Mouse (Mus musculus) large intestine, adult 2 months (tissue): ENCODE measurements at regions not wholly inside any gene's neighbourhood (a gene's known extent, or its start where the extent isn't known, plus 50 kb on each side); places are given as distances from the start of the nearest gene placed in this dataset.
"Not testable (repeated sequence)": the region's sequence is repeated elsewhere in the genome, so short reads cannot be mapped to it uniquely, and the experiment has no call there.

Experiments used
- DNase-seq: peaks from one replicate; pipeline ENCODE4 v3.0.0-alpha.2; 2012; ENCODE audit warnings: low read depth, low spot score
- WGBS: fragments of 180-500 bp; shearing (Covaris S2); methylation state at CpG from one replicate; pipeline ENCODE4 v1.1.7; 2018; 5-methylcytosine and 5-hydroxymethylcytosine counted together

DNA sequence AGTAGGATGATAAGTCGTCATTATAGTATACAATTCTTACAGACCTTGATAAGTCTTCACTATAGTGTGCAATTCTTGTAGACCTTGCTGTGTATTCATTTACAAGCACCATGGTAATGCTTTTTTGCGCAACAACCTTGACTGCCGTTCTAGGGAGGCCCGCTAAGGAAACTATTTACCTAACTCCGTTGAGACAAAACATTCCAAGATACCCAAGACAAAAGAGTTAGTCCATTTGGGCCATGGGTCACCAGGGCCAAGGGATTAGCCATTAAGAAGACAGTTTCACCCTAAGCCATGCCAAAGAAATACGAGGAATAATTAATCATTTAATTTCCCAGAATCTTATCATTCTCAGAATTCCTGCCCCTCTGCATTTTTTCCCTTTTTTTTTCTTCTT lies 227.6 kb upstream of the Ube2e3 start:
- DNase-seq, result no peak
- 73% methylated on average over 6 of the region's 6 CpGs for WGBS

DNA sequence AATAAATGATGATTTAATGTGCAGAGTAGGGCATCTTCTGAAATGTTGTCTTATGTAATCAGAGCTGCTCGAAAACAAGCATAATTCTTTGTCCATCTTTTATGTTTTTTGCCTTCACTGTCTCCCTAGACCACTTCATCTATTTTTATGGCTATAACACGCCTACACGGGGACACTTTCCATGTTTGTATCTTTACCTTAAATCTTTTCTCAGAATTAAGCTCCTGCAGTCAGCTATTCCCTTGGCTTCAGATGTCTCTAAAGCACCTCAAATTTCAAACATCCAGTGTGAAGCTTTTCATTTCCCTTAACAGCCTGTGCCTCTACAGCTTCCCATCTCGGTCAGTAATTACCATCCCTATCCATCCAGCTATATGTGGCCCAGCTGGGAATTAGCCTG lies 242.7 kb upstream of the Ube2e3 start:
- DNase-seq, result no peak
- 70% methylated on average over 4 of the region's 4 CpGs for WGBS

DNA sequence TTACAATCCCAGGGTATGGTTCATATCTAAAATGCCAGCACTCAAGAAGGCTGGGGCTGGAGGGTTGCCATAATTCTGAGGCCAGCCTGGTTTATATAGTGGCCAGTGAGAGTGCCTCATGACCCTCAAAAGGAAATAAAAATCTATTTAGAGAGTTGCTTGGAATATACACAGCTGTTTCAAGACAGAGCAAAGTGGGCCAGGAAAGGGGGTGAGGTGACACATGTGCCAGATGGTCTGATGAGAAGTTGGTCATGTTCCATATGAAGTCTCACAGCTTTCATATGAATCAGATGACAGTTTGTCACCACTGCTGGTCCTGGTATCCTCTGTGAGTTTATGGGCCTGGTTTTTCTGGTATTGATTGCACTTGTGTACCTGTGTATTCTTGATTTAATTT lies 261.5 kb upstream of the Ube2e3 start:
- DNase-seq, result no peak

DNA sequence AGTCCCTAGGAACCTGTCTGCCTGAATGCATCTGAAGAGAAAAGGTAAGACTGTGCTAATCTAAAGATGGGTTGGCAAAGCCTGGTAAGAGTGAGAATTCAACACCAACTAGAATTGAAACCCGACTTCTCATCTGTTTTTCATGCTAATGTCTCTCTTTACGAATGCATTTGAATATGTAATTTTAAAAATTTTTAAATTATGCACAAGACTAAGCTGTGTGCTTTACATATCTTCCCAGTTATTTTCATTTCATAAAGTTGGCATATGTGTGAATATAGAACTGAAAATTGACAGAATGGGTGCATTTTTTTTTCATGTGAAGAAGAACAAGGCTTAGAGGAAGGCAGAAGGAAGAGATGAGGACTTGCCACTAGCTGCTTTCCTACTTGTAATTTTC lies 267.2 kb upstream of the Ube2e3 start:
- WGBS, result 93% methylated on average over 2 of the region's 2 CpGs
- no peak for DNase-seq

DNA sequence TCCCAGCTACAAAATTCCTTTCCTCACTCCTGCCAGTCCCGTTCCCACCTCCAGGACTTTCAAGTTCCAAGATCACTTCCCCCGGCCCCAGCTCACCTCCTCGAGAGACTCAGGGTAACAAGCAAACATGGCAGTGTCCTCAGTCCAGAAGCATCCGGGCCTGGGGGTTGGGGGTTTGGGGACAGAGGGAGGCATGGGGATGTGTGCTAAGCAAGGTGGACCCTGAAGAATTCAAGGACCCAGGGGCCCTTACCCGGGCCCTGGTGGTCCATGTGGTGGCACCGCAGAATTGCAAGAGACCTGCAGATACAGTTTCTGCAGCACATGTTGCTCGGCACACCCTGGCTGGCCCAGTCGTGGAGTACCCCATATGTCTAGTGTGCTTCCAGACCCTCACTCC lies 269.9 kb upstream of the Ube2e3 start:
- no peak for DNase-seq
- WGBS, result 82% methylated on average over 8 of the region's 8 CpGs

DNA sequence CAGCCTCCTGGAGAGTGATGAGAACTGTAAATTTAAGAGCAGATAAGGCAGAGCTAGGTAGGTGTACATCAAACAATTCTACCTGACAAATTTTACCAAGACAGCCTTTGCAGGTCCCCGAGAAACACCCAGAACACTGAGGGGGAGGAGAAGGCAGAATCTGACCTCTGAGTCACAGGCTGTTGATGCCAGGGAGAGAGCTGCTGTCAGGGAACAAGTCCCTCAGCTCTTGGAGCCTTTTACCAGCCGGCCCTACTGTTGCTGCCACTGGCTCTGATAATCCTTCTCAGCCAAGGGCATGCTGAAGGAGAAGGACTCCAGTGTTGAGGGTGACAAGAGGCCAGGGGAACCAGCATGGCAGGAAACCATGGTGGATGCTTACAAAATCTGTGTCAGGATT lies 271.7 kb upstream of the Ube2e3 start:
- WGBS, result 58% methylated on average over 2 of the region's 2 CpGs

DNA sequence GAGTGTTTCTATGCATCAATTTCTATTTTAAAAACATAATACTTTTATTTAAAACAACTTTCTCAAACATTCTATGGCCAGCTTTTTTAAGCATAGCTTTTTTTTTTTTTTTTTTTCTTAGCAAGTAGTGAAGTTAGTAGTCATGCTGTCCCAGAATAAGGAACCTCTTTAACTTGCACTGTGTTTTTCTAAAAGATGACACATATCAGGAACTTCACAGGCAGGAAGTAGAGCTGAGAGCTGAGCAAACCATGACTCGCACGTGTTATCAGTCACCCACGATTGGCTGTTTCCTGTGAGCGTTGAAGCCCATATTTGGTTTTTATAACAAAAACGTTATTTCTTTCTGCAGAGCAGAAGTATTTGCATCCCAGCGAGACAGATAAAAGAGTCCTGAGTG lies 287.9 kb upstream of the Ube2e3 start:
- DNase-seq, result no peak
- 27% methylated on average over 6 of the region's 6 CpGs for WGBS

More for the DNA sequence above, 271.7 kb upstream of the Ube2e3 start:
- DNase-seq, result no peak

DNA sequence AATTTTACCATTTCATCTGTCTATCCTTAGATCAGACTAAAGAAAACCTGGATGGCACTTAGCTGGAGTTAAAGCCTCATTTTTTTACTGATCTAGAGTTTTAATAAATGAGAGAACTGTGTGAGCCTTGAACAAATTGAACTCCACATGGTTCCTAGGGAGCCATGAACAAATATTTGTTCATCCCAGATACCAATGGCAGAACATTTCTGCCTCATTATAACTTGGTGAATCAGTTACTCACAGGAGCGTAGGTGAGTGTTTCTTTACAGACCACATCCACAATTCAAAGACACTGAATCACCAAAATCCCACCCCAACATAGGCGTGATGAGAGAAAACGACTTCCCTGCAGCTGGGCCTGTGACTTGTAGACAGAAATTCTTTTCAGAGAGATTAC lies 295.4 kb upstream of the Ube2e3 start:
- no peak for DNase-seq
- WGBS, result 25% methylated on average over 3 of the region's 3 CpGs

DNA sequence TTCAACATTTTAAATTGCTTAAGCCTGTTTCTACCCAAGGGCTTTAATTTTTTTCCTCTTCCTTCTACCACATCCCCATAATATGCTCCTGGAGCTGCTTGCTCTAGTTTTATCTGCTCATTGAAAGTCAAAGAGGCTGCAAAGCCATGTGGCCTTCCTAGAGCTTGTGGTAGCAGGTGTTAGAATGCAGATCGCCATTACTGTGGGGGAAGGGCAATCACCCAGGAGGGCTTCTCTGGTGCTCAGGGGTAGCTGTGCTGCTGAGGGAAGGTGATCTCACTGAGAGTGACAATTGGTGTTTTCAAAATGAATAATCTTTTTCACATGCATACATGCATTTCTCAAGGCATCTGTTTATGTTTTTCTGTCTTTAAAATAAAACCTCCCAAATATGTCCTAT lies 309.8 kb upstream of the Ube2e3 start:
- DNase-seq, result no peak
- 75% methylated on average over 1 of the region's 1 CpGs for WGBS

DNA sequence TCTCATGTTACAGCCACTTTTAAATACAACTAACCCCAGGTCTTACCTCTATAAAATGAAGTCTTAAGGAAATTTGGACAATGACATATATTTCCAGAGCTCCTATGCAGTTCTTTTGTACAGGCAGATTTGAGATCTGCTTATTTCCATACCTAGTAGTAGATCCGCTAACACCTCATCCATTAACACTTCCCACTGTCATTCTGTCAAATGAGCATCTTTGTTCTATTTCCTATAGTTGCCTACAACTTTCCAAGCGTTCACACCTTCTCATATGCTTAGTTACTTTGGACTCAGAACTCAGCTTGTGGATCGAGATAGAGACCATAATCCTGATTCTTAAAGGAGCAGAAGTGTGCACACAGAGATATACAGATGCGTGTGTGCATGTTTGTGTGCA lies 316.8 kb upstream of the Ube2e3 start:
- 84% methylated on average over 4 of the region's 4 CpGs for WGBS

DNA sequence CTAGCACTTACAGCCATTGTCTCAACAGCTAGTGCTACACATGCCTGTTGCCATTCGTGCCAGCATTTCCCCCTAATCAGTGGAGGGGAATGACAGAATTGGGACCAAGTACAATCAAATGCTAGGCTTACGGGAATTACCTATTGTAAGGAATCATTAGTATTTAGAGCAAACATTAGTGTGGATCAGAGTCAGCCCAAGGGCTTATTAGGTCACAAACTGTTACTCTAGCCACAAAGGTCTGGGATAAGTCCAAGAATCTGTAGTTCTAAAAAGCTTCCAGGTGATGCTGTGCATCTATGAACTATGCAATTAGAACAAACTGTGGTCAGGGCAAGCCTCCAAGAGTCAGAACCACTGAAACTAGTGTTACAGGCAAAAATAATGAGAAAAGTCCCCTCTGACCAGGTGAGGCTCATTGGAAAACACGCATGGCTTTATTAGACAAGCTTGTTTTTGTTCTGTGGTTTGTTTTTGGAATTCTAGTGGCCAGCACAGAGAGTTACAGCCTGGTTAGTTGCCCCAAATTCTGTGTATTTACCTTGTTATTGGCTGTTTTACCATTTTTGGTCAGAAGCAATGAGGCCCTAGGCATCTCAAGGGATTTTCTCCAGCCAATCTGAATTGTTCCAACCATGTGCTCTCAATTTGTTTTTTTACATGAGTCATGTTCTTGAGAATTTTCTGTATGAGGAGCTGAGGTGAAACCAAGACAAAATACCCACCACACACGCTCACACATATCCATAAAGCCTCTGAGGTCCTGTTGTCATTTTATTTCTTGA lies 319.0 kb upstream of the Ube2e3 start:
- DNase-seq, result no peak
- WGBS, result 78% methylated on average over 4 of the region's 4 CpGs

More for the DNA sequence above, 316.8 kb upstream of the Ube2e3 start:
- no peak for DNase-seq

DNA sequence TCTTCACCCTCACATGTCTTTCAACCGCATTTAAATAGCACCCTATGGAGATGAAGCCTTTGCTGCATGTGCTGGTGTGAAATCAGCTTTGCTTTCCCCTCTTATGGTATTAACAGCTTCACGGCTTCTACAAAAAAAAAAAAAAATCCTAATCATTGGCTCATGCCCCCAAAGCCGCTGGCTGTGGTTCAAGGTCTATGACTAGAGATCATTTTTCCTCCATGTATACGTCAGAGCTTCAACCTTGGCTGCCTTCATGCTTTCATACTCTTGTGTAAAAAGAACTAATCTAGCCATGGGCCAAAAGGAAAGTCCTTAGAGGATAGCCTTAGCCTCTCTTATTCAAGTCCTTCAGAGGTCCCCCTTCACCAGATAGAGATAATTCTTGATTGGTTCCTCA lies 320.6 kb upstream of the Ube2e3 start:
- no peak for DNase-seq
- WGBS, result 79% methylated on average over 4 of the region's 4 CpGs

DNA sequence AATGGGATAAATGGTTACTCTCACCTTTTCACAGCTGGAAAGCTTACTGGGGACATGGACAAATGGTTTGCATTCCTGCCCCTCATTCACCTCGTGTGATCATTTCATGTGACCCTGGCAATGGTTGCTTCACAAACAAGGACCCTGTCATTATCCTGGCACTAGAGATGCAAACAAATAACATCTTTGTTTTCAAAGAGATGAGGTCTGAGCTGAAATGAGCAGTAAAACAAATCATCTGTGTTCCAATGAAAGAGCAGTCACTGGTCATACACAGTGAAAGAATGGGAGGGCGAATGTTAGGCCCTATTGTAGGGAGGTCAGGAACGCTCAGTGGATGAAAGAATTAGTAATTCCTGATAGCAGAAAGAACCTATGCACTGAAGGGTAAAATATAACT lies 327.5 kb upstream of the Ube2e3 start:
- DNase-seq, result no peak
- WGBS, result 60% methylated on average over 3 of the region's 3 CpGs

DNA sequence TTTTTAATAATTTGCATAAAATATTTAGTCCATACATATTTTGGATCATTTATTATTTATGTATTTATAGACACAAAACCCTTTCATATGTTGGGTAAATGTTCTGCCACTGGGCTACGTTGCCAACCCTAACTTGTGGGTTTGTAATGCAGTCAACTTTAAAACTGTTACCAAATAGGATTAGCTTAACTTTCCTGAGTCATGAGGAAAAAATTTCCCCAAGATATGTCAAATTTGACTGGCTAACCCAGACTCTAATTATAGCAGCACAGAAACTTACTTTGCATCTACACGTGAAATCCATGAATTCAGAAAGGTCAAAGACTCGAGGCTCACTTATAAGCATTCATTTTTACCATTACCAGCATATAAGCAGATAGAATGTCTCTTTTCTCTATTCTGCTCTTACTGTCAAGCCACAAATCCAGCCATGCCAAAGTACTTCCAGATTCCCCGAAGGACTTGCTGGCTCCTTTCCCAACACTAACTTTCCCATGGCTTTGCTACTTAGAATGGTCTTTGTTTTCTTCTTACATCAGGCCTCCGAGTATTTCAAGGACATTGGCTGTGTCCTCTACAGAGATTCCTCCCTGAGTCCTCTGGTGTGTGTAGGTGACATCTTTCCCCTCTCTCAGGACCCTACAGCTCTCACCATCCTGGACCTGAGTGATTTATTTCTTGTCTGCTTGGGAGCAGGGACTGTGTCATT lies 328.2 kb upstream of the Ube2e3 start:
- WGBS, result 50% methylated on average over 5 of the region's 5 CpGs
- no peak for DNase-seq

DNA sequence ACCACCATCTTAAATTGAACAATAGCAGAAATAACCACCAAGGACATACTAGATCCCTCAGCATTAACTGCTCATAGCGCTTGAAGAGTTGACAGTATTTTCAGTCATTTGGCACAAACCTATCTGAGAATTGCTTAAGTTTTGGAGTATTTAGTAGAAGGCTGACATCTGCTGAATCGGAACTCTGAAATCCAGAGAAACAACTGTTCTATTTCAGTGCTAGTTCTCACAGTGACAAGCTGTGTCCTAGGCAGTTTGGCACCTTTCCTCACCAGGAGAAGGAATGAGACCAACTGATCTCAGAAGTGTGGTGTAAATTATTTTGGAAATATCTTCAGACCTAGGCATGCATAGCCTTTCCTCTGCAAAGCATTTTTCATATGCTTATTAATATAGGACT lies 330.4 kb upstream of the Ube2e3 start:
- DNase-seq, result no peak
- WGBS, result 87% methylated on average over 2 of the region's 2 CpGs

DNA sequence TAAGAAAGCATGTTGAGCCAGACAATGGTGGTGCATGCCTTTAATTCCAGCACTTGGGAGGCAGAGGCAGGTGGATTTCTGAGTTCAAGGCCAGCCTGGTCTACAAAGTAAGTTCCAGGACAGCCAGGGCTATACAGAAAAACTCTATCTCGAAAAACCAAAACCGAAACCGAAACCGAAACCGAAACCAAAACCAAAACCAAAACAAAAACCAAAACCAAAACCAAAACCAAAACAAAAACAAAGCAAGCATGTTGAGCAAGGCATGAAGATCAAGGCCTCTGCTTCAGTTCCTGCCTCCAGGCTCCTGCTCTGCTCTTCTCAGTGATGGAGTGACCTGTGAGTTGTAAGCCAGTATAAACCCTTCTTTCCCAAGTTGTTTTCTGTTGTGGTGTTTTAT lies 334.0 kb upstream of the Ube2e3 start:
- not testable (repeated sequence) for DNase-seq
- 85% methylated on average over 5 of the region's 5 CpGs for WGBS

DNA sequence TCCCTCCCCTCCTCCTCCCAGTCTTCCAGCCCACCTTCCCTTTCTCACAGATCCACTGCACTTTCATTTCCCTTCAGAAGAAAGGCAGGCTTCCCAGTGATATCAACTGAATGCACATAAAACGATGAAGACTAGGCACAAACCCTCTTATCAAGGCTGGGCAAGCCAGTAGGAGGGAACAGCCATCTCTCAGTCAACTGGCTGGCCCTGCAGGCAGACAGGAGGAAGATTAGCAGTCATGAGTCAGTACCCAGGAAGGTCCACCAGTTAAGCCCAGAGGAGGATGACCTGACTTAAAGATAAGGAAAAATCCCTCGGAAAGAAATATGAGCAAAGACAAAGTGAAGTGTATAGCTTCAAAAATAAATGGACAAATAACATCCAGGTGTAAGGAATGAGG lies 337.4 kb upstream of the Ube2e3 start:
- no peak for DNase-seq
- WGBS, result 68% methylated on average over 2 of the region's 2 CpGs

DNA sequence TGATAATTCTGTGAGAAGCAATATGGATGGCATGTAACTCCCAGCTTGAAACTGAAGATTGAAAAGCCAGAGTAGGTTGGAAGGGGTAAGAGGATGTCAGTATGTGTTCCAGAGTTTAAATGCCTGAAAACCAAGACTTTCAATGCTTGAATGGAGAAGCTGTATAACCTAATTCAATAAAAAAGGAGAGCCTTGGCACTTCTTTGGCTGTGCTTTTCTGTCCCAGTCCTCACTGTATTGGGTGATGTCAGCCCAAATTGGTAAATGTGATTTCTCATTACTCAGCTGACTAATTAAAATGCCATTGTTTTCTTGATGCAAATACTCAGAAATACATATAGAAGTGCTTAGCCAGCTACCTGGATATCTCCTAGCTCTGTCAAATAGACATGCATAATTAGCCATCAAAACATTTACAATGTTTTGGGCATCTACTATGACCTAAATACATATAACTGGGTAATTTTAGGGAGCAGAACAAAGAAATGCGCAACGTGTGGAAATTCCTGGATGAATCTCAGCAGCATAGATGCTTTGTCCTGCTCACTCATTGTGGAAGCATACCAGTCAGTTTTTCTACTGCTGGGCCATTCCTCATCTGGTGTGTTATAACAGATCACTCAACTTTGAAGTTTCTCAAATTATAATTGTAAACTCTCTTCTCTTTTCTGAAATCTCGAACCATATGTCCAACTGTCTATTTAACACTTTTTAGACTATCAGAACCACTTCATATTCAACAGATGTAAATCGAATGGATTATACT lies 347.5 kb upstream of the Ube2e3 start:
- 81% methylated on average over 4 of the region's 4 CpGs for WGBS
- DNase-seq, result no peak

DNA sequence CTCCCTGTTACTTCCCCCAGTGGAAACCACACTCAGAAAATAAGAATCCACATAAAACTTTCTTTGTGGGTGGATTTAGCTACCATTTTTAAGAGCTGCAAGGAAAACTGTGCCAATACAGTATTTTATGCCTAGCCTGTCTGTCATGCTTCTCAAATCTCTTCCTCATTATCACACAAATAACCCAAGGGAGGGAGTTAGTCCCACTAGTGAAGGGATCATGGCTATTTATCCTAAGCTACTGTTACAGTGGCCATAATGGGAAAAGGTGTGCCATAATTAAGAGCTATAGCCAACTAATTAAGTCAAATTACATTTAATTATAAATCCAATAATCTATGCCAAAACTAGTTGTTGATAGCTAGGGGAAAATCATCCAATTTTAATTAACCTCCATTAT lies 374.8 kb upstream of the Ube2e3 start:
- no peak for DNase-seq

DNA sequence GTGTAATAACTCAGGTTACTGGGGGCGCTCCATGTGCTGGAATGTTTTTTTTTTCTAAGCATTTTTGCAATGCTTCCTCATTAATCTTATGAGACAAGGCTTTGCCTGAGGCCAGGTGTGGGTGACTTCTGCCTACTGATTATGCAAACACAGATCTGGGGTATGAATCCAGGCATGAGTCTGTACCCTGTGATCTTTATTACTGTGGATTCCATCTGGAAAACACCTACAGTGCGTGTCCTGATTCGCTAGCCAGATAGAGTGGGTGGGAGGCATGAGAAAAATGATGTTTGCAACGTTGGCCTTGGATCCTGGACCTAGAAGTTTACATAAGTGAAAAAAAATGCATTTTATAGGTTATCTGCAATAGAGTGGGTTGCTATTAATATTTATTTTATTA lies 387.9 kb upstream of the Ube2e3 start:
- WGBS, result 60% methylated on average over 4 of the region's 4 CpGs
- no peak for DNase-seq

DNA sequence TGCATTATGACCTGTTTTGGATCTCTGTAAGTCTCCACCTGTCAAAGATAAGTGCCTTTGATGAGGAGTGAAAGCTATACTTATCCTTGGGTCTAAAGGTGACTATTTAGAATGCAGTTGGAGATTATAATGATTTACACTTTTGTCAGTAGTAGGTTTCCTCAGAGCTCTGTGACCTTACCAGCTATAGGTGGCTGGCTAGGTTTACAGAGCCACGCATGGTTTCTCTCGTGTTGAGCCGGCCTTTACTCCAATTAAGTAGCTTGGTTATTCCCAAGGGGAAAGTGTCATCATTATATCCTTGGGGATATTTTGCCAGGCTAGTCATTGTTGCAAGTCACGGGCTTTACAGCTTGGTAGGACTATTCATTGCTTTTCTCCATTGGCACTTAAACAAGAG lies 408.5 kb upstream of the Ube2e3 start:
- 82% methylated on average over 4 of the region's 4 CpGs for WGBS
- no peak for DNase-seq
